Mouse (Mus musculus): ENCODE results near the gene Dtx3. TPM values are rescaled to one million over a fixed set of nuclear protein-coding genes. Genes with fewer than 3 reads are reported as not detected.
"Not testable (repeated sequence)": the region's sequence is repeated elsewhere in the genome, so short reads cannot be mapped to it uniquely, and the experiment has no call there.

Gene Dtx3
- polyA plus RNA-seq, 1 experiment from 2014 or later = 83.0 TPM

- Histone ChIP-seq H3K4me2 (no peak overlapping the region), H3K9ac (ENCODE audit: low read depth, low read length) (no peak overlapping the region), H3K4me3 (ENCODE audit: low read depth, low read length) (no peak overlapping the region), H3K9me3 (replicated peaks; ENCODE audit: control insufficient read depth, low read length) (no peaks in the 10 kb centered on the region), H3K27me3 (ENCODE audit: control insufficient read depth, insufficient read depth, low read length) (no peaks in the 10 kb centered on the region), H3K36me3 (ENCODE audit: control insufficient read depth, insufficient read depth, low read length) (no peaks in the 10 kb centered on the region), H3K4me1 (ENCODE audit: control insufficient read depth, insufficient read depth, low read length) (no peaks in the 10 kb centered on the region), H3K27ac (ENCODE audit: low read depth, low read length) (no peak overlapping the region)
- ATAC-seq (replicated peaks; ENCODE audit: insufficient number of reproducible peaks, low FRiP score, low TSS enrichment) = no peak
- WGBS (ENCODE audit: insufficient replicate concordance) = 76% methylated on average over 2 of the region's 2 CpGs
These were observed 41.3 kb downstream of the Dtx3 start for GRCm38 (mm10) chr10:127154241-127154640.

DNA sequence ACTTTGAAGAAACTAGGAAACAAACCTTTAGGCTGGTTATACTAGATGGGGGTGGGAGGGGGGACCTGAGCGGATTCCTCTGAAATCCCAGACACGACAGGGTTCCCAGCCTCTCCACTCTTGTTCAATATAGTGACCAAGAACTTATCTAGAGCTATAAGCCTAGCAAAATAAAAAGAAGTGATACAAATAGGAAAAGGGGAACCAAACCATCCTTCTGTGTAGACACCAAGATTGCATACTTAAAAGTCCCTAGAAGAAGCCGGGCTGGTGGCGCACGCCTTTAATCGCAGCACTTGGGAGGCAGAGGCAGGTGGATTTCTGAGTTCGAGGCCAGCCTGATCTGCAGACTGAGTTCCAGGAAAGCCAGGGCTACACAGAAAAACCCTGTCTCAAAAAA lies 42.2 kb downstream of the Dtx3 start:
- H3K4me1 ChIP-seq (ENCODE audit: control insufficient read depth, insufficient read depth, low read length) = no peaks in the 10 kb centered on the region
- H3K36me3 ChIP-seq (ENCODE audit: control insufficient read depth, insufficient read depth, low read length) = no peaks in the 10 kb centered on the region
- ATAC-seq (replicated peaks; ENCODE audit: insufficient number of reproducible peaks, low FRiP score, low TSS enrichment) = no peak
- H3K27ac ChIP-seq (ENCODE audit: low read depth, low read length) = no peak overlapping the region
- no peak overlapping the region for H3K4me3 ChIP-seq (ENCODE audit: low read depth, low read length)
- H3K9me3 ChIP-seq (replicated peaks; ENCODE audit: control insufficient read depth, low read length) = no peaks in the 10 kb centered on the region
- no peaks in the 10 kb centered on the region for H3K27me3 ChIP-seq (ENCODE audit: control insufficient read depth, insufficient read depth, low read length)
- H3K9ac ChIP-seq (ENCODE audit: low read depth, low read length) = no peak overlapping the region
- no peak overlapping the region for H3K4me2 ChIP-seq
- WGBS (ENCODE audit: insufficient replicate concordance) = 93% methylated on average over 7 of the region's 7 CpGs

DNA sequence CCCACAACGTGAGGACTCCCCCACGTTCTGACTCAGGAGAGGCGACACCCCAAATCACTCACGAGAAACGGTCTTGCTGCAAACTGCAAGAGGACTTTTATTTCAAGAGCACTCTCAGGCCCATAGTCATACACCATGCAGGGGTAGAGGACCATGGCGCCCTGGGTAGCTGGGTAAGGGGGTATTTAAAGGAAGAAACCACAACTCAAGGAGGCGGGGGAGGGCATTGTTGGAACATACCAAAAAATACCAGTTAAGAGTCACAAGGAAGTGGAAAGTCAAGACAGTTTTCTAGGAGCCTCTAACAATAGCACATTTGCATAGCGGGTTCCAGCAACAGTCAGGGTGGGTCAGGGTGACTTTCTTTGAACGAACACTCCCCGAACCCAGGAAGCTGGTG lies 43.0 kb downstream of the Dtx3 start:
- ATAC-seq (replicated peaks; ENCODE audit: insufficient number of reproducible peaks, low FRiP score, low TSS enrichment); H3K27me3 ChIP-seq (ENCODE audit: control insufficient read depth, insufficient read depth, low read length); H3K9ac ChIP-seq (ENCODE audit: low read depth, low read length); H3K4me2 ChIP-seq; H3K27ac ChIP-seq (ENCODE audit: low read depth, low read length); H3K9me3 ChIP-seq (replicated peaks; ENCODE audit: control insufficient read depth, low read length); H3K36me3 ChIP-seq (ENCODE audit: control insufficient read depth, insufficient read depth, low read length); H3K4me3 ChIP-seq (ENCODE audit: low read depth, low read length); H3K4me1 ChIP-seq (ENCODE audit: control insufficient read depth, insufficient read depth, low read length): not testable (repeated sequence)
- WGBS (ENCODE audit: insufficient replicate concordance) = 81% methylated on average over 10 of the region's 10 CpGs

- H3K36me3 ChIP-seq (ENCODE audit: control insufficient read depth, insufficient read depth, low read length); H3K9me3 ChIP-seq (replicated peaks; ENCODE audit: control insufficient read depth, low read length); H3K9ac ChIP-seq (ENCODE audit: low read depth, low read length); H3K27ac ChIP-seq (ENCODE audit: low read depth, low read length); H3K27me3 ChIP-seq (ENCODE audit: control insufficient read depth, insufficient read depth, low read length); H3K4me3 ChIP-seq (ENCODE audit: low read depth, low read length); H3K4me2 ChIP-seq; ATAC-seq (replicated peaks; ENCODE audit: insufficient number of reproducible peaks, low FRiP score, low TSS enrichment); H3K4me1 ChIP-seq (ENCODE audit: control insufficient read depth, insufficient read depth, low read length): not testable (repeated sequence)
- WGBS (ENCODE audit: insufficient replicate concordance) = 76% methylated on average over 3 of the region's 3 CpGs
These were observed 44.3 kb downstream of the Dtx3 start for GRCm38 (mm10) chr10:127151233-127151632.

GRCm38 (mm10) chr10:127150471-127150872 lies 45.1 kb downstream of the Dtx3 start:
- ATAC-seq (replicated peaks; ENCODE audit: insufficient number of reproducible peaks, low FRiP score, low TSS enrichment) = no peak
- WGBS (ENCODE audit: insufficient replicate concordance) = 78% methylated on average over 4 of the region's 4 CpGs
- H3K4me2 ChIP-seq = no peak overlapping the region
- H3K36me3 ChIP-seq (ENCODE audit: control insufficient read depth, insufficient read depth, low read length) = no peaks in the 10 kb centered on the region
- H3K4me1 ChIP-seq (ENCODE audit: control insufficient read depth, insufficient read depth, low read length) = no peaks in the 10 kb centered on the region
- no peaks in the 10 kb centered on the region for H3K9me3 ChIP-seq (replicated peaks; ENCODE audit: control insufficient read depth, low read length)
- no peak overlapping the region for H3K9ac ChIP-seq (ENCODE audit: low read depth, low read length)
- H3K27ac ChIP-seq (ENCODE audit: low read depth, low read length) = no peak overlapping the region
- H3K27me3 ChIP-seq (ENCODE audit: control insufficient read depth, insufficient read depth, low read length) = no peaks in the 10 kb centered on the region
- no peak overlapping the region for H3K4me3 ChIP-seq (ENCODE audit: low read depth, low read length)

DNA sequence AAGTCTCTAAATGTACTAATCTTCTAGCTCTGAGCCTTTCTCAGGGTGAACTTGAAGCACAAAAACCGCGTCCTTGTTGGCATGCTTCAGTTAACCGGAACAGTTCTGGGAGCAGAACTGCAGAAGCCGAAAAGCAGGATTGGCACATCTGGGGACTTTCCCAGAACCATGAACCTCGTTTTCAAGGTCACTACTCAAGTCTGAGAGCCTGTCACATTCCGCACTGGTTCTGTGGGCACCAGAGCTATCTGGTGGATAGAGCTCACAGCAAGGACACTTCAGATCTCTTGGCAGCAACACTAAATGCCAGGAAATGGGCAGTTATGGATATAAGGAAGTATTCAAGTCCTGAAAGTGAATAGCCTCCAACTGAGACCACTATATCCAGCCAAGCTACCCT lies 48.4 kb downstream of the Dtx3 start:
- 75% methylated on average over 6 of the region's 6 CpGs for WGBS (ENCODE audit: insufficient replicate concordance)
- Histone ChIP-seq H3K4me3 (ENCODE audit: low read depth, low read length) (no peak overlapping the region), H3K4me2 (no peak overlapping the region), H3K4me1 (ENCODE audit: control insufficient read depth, insufficient read depth, low read length) (no peaks in the 10 kb centered on the region), H3K9ac (ENCODE audit: low read depth, low read length) (no peak overlapping the region), H3K27ac (ENCODE audit: low read depth, low read length) (no peak overlapping the region), H3K27me3 (ENCODE audit: control insufficient read depth, insufficient read depth, low read length) (no peaks in the 10 kb centered on the region), H3K36me3 (ENCODE audit: control insufficient read depth, insufficient read depth, low read length) (no peaks in the 10 kb centered on the region), H3K9me3 (replicated peaks; ENCODE audit: control insufficient read depth, low read length) (no peaks in the 10 kb centered on the region)
- ATAC-seq (replicated peaks; ENCODE audit: insufficient number of reproducible peaks, low FRiP score, low TSS enrichment) = no peak

DNA sequence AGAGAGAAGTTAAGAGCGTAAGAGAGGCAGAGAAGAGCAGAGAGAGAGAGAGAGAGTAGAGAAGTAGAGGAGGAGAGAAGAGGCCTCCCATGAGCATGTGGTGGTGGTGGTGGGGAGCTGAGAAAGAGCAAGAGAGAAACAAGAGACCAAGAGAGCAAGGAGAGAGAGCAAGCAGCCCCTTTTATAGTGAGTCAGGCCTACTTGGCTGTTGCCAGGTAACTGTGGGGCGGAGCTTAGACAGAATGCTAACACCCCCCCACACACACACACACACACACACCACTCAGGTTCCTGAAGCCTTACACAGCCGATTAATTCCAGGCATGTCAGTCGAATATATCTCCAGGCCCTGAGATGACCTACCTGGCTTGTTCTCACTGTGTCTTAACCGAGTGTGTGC lies 50.2 kb downstream of the Dtx3 start:
- H3K4me2 ChIP-seq = no peak overlapping the region
- H3K36me3 ChIP-seq (ENCODE audit: control insufficient read depth, insufficient read depth, low read length) = no peaks in the 10 kb centered on the region
- H3K27ac ChIP-seq (ENCODE audit: low read depth, low read length) = no peak overlapping the region
- H3K27me3 ChIP-seq (ENCODE audit: control insufficient read depth, insufficient read depth, low read length) = no peaks in the 10 kb centered on the region
- ATAC-seq (replicated peaks; ENCODE audit: insufficient number of reproducible peaks, low FRiP score, low TSS enrichment) = no peak
- no peaks in the 10 kb centered on the region for H3K4me1 ChIP-seq (ENCODE audit: control insufficient read depth, insufficient read depth, low read length)
- WGBS (ENCODE audit: insufficient replicate concordance) = 82% methylated on average over 5 of the region's 5 CpGs
- no peaks in the 10 kb centered on the region for H3K9me3 ChIP-seq (replicated peaks; ENCODE audit: control insufficient read depth, low read length)
- H3K4me3 ChIP-seq (ENCODE audit: low read depth, low read length) = no peak overlapping the region
- no peak overlapping the region for H3K9ac ChIP-seq (ENCODE audit: low read depth, low read length)

DNA sequence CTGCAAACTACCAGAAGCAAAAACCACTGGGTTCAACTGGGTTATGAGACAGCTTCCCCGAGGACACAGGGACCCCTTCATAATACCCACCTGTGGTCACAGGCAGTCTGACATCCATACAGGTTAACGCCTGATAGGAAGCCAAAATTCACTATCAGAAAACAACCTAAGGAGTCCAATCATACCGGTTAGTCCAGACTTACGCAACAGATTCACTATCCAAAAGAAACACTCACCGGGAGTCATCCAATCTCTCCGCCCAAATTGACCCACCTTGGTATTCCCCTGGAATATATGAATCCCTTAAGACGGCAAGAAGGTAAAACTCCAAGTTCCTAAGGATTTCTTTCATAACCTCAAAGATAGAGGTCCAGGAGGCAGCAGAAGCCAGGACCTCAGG lies 51.0 kb downstream of the Dtx3 start:
- no peak for ATAC-seq (replicated peaks; ENCODE audit: insufficient number of reproducible peaks, low FRiP score, low TSS enrichment)
- WGBS (ENCODE audit: insufficient replicate concordance) = 83% methylated on average over 7 of the region's 7 CpGs

DNA sequence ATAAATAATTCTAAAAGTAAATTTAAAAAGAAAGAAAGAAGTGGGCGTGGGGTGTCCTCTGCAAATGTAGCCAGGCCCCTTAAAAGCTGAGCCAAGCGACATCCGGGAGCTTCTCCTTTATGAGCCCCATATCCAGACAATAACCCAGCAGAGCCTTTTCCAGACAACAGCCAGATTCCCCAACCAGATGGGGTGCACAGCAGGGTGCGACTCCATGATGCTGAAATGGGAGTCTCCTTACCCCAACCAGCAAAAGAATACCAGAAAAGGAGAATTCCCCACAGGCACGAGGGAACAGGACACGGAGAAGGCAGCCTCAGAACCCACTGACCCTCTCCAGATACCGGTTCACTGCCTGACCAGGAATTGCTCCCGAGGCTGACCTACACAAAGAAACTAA lies 52.3 kb downstream of the Dtx3 start:
- Histone ChIP-seq H3K36me3 (ENCODE audit: control insufficient read depth, insufficient read depth, low read length) (no peaks in the 10 kb centered on the region), H3K4me1 (ENCODE audit: control insufficient read depth, insufficient read depth, low read length) (no peaks in the 10 kb centered on the region), H3K27me3 (ENCODE audit: control insufficient read depth, insufficient read depth, low read length) (no peaks in the 10 kb centered on the region), H3K27ac (ENCODE audit: low read depth, low read length) (no peak overlapping the region), H3K9me3 (replicated peaks; ENCODE audit: control insufficient read depth, low read length) (no peaks in the 10 kb centered on the region), H3K9ac (ENCODE audit: low read depth, low read length) (no peak overlapping the region), H3K4me3 (ENCODE audit: low read depth, low read length) (no peak overlapping the region), H3K4me2 (no peak overlapping the region)
- ATAC-seq (replicated peaks; ENCODE audit: insufficient number of reproducible peaks, low FRiP score, low TSS enrichment) = no peak
- 75% methylated on average over 8 of the region's 8 CpGs for WGBS (ENCODE audit: insufficient replicate concordance)

More for the DNA sequence above, 51.0 kb downstream of the Dtx3 start:
- no peak overlapping the region for H3K27ac ChIP-seq (ENCODE audit: low read depth, low read length)
- no peaks in the 10 kb centered on the region for H3K36me3 ChIP-seq (ENCODE audit: control insufficient read depth, insufficient read depth, low read length)
- no peak overlapping the region for H3K4me2 ChIP-seq
- H3K4me1 ChIP-seq (ENCODE audit: control insufficient read depth, insufficient read depth, low read length) = no peaks in the 10 kb centered on the region
- H3K27me3 ChIP-seq (ENCODE audit: control insufficient read depth, insufficient read depth, low read length) = no peaks in the 10 kb centered on the region
- H3K4me3 ChIP-seq (ENCODE audit: low read depth, low read length) = no peak overlapping the region
- H3K9me3 ChIP-seq (replicated peaks; ENCODE audit: control insufficient read depth, low read length) = no peaks in the 10 kb centered on the region
- no peak overlapping the region for H3K9ac ChIP-seq (ENCODE audit: low read depth, low read length)

Data from heart, embryonic 11.5 days (tissue).